Mouse (Mus musculus) 416B (cell line): ENCODE measurements around the gene Asb1.

ENCODE experiments used
- DNase-seq: peaks from one replicate; pipeline ENCODE4 v3.0.0; 2011; ENCODE audit warnings: low read depth

Asb1 gene

GRCm38 (mm10) chr1:91607141-91607540 is 66.8 kb downstream of the Asb1 start:
- DNase-seq: no peak
